Mouse (Mus musculus) midbrain, embryonic 14.5 days (tissue): ENCODE data around the gene Slc52a3. TPM values are rescaled to one million over a fixed set of nuclear protein-coding genes. Genes with fewer than 3 reads are reported as not detected.

ENCODE experiments used
- ATAC-seq: fragments of 200-750 bp; cut with Nextera tagmentation; 2 replicates; pipeline ENCODE4 v1.8.0; 2017; ENCODE audit warnings: moderate number of reproducible peaks, moderate library complexity; ENCODE audit not compliant: low FRiP score, low TSS enrichment
- DNase-seq: peaks from one replicate; pipeline ENCODE4 v3.0.0-alpha.2; 2015
- H3K27ac ChIP-seq: fragments of 300-500 bp; sonication (generic); replicated peaks from 2 replicates; pipeline ENCODE4 v1.5.1; 2014; ENCODE audit warnings: mild to moderate bottlenecking, low read depth, low read length, moderate library complexity
- H3K27me3 ChIP-seq: fragments of 300-500 bp; sonication (generic); 2 replicates; pipeline ENCODE4 v1.6.1; 2014; ENCODE audit warnings: low read length, control low read depth, mixed read lengths; ENCODE audit not compliant: control insufficient read depth, insufficient read depth
- H3K36me3 ChIP-seq: fragments of 300-500 bp; sonication (generic); 2 replicates; pipeline ENCODE4 v1.6.1; 2014; ENCODE audit warnings: low read length, control low read depth; ENCODE audit not compliant: control insufficient read depth, insufficient read depth
- H3K4me1 ChIP-seq: fragments of 300-500 bp; sonication (generic); 2 replicates; pipeline ENCODE4 v1.6.1; 2014; ENCODE audit warnings: mild to moderate bottlenecking, antibody characterized with exemption, low read length, control low read depth; ENCODE audit not compliant: control insufficient read depth, insufficient read depth
- H3K4me2 ChIP-seq: fragments of 300-500 bp; sonication (generic); 2 replicates; pipeline ENCODE4 v1.6.1; 2014; ENCODE audit warnings: mild to moderate bottlenecking, low read length, moderate library complexity
- H3K4me3 ChIP-seq: fragments of 300-500 bp; sonication (generic); replicated peaks from 2 replicates; pipeline ENCODE4 v1.5.1; 2014; ENCODE audit warnings: low read depth, low read length
- H3K9ac ChIP-seq: fragments of 300-500 bp; sonication (generic); replicated peaks from 2 replicates; pipeline ENCODE4 v1.6.1; 2014; ENCODE audit warnings: mild to moderate bottlenecking, low read length, moderate library complexity
- H3K9me3 ChIP-seq: fragments of 300-500 bp; sonication (generic); 2 replicates; pipeline ENCODE4 v1.6.1; 2016; ENCODE audit warnings: low read length, control low read depth, mixed read lengths; ENCODE audit not compliant: control insufficient read depth
- WGBS: fragments of 180-500 bp; shearing (Covaris S2); extraction: QIAGEN DNeasy Blood & Tissue Kit; methylation state at CpG from one replicate; pipeline ENCODE4 v1.1.7; 2014; 5-methylcytosine and 5-hydroxymethylcytosine counted together
- polyA plus RNA-seq: library from polyadenylated mRNA; unstranded; fragments of >200 nt; fragmentation: Nextera tagmentation; extraction: Ambion mirVana; gene quantifications from 2 replicates; pipeline ENCODE4 v1.2.1, GENCODE M21; 2014

Gene Slc52a3
- polyA plus RNA-seq, 1 experiment from 2014 or later: 0.74 TPM

DNA sequence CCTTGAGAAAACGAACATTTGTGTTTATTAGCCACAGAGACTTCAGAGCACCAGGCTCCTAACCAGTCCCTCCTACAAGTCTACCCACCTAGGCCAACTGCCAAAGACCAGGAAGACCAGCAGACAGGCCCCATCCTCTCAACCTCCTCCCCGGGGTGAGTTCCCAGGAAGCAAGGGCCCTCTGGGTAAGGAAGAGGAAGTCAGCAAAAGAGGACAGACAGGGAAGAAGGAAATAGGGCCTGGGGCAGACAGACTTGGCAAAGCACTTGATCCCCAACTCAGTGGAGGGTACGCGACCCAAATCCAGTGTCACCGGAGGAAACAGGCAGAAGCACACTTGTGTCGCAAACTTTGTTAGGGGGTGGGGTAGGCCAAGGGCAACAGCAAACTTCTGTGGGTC lies 26.9 kb upstream of the Slc52a3 start:
- no peak overlapping the region for H3K9ac ChIP-seq
- H3K27ac ChIP-seq: no peak overlapping the region
- H3K4me1 ChIP-seq: peaks cover 65% of the 10 kb centered on the region
- no peaks in the 10 kb centered on the region for H3K9me3 ChIP-seq
- H3K27me3 ChIP-seq: no peaks in the 10 kb centered on the region
- DNase-seq (peak; percentile 2), ATAC-seq (no peak)
- H3K4me3 ChIP-seq: 0 out of 2 replicates have a peak overlapping the region, but pooled peaks have one; percentile 51
- H3K4me2 ChIP-seq: peak overlapping the region; percentile 84
- no peaks in the 10 kb centered on the region for H3K36me3 ChIP-seq
- 93% methylated on average over 6 of the region's 6 CpGs for WGBS

DNA sequence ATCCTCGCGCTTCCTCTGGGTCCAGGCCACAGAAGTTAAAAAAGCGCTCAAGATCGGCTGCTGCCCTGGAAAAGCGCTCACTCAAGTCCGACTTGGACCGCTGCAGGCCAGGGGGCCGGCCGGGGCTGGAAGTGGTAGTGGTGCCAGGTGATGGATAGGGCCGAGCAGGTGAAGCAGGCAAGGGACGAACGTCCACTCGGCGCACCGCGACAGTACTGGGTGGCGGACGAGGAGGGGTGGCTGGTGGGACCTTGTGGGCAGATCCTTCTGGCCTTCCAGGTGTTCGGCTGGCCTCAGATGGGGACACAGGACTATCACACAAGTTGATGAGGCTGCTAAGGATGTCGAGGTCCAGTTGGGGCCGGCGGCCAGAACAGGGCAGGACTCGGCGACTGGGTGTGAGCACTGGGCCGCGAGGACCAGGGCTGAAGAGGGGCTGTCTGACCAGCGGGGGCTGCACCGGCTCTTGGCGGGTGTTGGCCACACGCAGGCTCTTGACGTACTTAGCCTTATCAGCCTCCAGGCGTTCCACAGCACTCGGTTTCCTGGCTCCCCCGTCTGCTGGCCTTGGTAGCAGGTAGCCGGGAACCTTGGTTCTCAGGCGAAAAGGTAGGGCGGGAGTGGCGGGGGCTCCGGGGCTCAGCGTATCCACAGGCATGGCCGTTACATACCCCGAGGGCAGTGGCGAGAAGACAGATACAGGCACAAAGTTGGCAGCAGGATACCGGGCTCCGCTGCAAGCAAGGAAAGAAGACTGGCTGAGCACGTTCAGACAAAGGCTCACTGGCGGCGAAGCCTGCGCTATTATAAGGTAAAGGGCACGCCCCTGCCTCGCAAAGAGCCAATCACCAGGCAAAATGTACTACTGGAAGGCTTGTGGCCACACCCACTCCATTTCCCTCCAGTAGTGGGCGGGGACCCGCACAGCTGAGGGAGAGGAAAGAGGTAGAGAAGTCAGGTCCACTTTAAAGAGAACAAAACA lies 25.8 kb upstream of the Slc52a3 start:
- H3K27ac ChIP-seq: peak overlapping the region; percentile 93
- peaks cover 65% of the 10 kb centered on the region for H3K4me1 ChIP-seq
- no peaks in the 10 kb centered on the region for H3K27me3 ChIP-seq
- peak overlapping the region; percentile 79 for H3K9ac ChIP-seq
- DNase-seq (peak; percentile 96), ATAC-seq (peak; percentile 90)
- no peaks in the 10 kb centered on the region for H3K36me3 ChIP-seq
- no peaks in the 10 kb centered on the region for H3K9me3 ChIP-seq
- WGBS: 39% methylated on average over 53 of the region's 53 CpGs
- peak overlapping the region; percentile 84 for H3K4me2 ChIP-seq
- peak overlapping the region; percentile 51 for H3K4me3 ChIP-seq

DNA sequence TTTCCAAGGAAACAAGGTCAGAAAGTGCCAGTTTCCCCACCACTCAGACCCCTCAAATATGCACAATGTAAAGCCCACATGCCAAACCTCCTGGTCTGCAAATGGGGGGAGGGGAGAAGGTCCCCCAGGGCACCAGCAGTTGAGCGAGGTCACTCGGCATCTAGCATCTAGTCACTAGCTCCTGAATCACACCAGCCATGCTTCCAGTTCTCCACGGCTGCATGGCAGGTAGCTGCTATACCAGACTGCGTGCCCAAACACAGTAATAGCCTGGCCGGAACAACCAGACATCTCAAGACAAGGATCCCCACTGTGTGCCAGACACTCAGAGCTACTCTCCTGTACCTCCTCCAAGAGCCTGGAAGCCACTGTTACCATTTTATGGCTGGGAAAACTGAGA lies 24.6 kb upstream of the Slc52a3 start:
- Histone ChIP-seq H3K27ac (no peak overlapping the region), H3K4me2 (no peak overlapping the region)

DNA sequence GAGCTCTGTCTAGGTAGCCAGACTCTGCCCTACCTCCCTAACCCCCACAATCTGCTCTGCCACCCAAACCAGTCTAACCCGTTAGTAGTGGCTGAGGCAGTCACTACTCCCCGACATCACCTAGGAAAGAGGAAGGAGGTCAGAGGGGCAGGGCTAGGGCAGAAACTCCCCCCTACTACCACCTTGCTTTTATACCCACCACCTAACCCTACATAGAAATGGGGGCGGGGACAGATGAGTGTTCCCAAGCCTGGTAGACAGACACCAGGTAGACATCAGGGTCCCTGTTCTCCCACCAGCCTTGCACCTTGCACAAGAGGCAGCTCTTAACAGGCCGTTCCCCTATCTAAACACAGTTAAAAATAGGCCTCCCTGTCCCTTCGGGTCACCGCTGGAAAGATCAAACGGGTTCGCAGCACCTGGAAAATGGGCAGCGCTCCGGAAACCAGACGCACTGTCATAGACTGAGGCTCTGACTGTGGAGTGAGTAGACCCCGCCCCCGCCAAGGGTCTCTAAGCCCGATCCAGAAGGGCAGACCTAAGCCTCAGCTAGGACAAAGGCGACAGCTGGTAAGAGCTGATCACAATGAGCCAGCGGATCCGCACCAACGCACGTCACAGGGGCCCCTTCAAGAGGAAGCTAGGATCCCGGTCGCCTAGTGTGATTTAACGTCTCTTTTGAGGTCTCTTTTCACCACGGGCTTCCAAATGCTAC lies 23.3 kb upstream of the Slc52a3 start:
- Histone ChIP-seq H3K9me3 (no peaks in the 10 kb centered on the region), H3K27me3 (no peaks in the 10 kb centered on the region), H3K4me3 (peak overlapping the region; percentile 30), H3K27ac (peak overlapping the region; percentile 60), H3K4me2 (peak overlapping the region; percentile 61), H3K9ac (peak overlapping the region; percentile 44), H3K4me1 (peaks cover 53% of the 10 kb centered on the region), H3K36me3 (no peaks in the 10 kb centered on the region)
- ATAC-seq: peak; percentile 66; the same call in 1 of the 2 replicates
- WGBS: 7% methylated on average over 23 of the region's 23 CpGs
- peak; percentile 80 for DNase-seq

More for the DNA sequence above, 24.6 kb upstream of the Slc52a3 start:
- 85% methylated on average over 5 of the region's 5 CpGs for WGBS
- Histone ChIP-seq H3K36me3 (no peaks in the 10 kb centered on the region), H3K9me3 (no peaks in the 10 kb centered on the region), H3K9ac (no peak overlapping the region; the same call in 1 of the 2 replicates), H3K4me3 (no peak overlapping the region), H3K4me1 (peaks cover 60% of the 10 kb centered on the region), H3K27me3 (no peaks in the 10 kb centered on the region)
- DNase-seq (no peak), ATAC-seq (no peak)

DNA sequence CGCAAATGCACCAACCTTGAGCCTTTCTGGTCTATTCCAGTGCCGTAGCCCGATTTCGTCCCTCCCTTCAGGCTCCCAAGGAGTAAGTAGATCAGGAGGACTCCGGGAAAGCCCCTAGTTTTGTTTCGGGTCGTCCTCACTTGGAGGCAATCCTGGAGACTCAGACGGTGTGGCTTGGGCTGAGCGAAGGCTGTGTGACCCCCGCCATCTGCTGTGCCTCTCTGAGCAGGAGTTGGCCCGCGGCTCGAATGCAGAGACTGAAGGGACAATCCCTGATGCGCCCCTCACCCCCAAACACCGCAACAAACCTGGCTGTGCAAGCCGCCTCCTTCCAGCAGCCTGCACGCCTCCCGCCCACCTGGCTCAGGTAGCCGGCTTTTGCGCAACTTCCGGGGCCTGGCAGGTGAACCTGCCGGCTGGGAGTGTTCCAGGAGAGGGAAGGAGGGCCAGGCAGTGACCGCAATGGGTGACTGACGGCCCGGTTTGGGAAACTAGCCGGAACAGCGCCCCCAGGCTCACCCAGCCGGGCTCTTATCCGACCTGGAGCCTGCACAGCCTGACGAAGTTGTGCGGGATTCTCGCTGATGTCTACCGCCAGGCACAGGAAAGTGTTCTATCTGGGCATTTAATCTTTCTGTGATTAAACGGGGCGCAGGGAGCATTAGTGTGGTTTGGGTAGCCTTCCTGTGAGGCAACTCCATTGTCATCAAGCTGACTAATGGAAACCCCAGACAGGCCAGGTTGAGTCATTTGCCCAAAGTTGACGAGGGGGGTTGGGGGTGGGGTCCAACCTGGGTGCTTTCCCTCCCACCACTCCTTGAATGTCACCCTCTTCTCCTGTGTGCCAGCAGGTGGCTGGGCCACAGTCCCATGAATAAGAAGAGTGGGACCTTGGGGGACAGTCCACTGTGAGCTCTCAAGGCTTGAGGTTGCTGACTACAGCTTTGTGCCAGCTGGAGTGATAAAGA lies 22.4 kb upstream of the Slc52a3 start:
- no peaks in the 10 kb centered on the region for H3K36me3 ChIP-seq
- peak overlapping the region; percentile 30 for H3K4me3 ChIP-seq
- DNase-seq (peak; percentile 63), ATAC-seq (no peak)
- no peaks in the 10 kb centered on the region for H3K9me3 ChIP-seq
- peak overlapping the region; percentile 60 for H3K27ac ChIP-seq
- peaks cover 51% of the 10 kb centered on the region for H3K4me1 ChIP-seq
- H3K9ac ChIP-seq: peak overlapping the region; percentile 44
- peak overlapping the region; percentile 61 for H3K4me2 ChIP-seq
- 4% methylated on average over 36 of the region's 36 CpGs for WGBS
- no peaks in the 10 kb centered on the region for H3K27me3 ChIP-seq

DNA sequence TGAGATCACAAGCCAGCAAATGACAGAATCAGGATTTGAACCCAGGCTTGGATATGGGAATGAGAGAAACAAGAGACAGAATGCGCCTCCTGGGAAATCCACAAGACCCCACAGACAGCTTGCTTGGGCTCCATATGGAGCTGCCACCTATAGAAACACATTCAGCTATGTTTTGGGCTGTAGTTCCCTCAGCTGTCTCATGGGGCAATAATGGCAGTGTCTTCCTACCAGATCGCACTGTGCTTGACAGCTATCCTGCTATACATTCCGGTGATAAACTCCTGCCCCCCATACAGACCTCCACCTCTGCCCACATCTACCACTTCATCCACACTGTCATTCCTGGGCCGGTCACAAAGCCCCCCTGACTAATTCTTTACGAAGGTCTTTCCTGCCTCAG lies 21.0 kb upstream of the Slc52a3 start:
- WGBS: 87% methylated on average over 5 of the region's 5 CpGs
- H3K4me3 ChIP-seq: no peak overlapping the region
- no peak overlapping the region for H3K9ac ChIP-seq
- peak; percentile 2 for DNase-seq
- H3K27me3 ChIP-seq: no peaks in the 10 kb centered on the region
- H3K4me1 ChIP-seq: peaks cover 45% of the 10 kb centered on the region
- no peak for ATAC-seq
- no peaks in the 10 kb centered on the region for H3K9me3 ChIP-seq
- no peak overlapping the region for H3K4me2 ChIP-seq
- no peaks in the 10 kb centered on the region for H3K36me3 ChIP-seq
- H3K27ac ChIP-seq: no peak overlapping the region

DNA sequence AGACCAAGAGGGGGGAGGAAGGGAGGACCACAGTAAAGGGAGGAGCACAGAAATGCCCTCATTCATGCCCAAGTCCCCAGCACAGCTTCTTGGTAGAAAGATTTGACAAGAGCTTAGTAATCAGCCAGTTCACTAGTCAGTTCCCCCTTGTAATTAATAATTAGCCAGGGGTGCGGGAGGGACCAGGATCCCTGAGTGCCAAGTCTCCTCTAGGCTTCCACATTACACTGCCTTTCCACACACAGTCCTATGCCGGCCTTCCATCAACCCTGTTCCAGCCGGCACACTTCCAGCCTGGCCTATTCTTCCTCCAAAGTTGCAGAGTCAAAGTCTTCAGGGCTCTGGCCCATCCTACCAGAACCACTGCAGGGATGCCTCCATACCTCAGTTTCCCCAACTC lies 20.2 kb upstream of the Slc52a3 start:
- Histone ChIP-seq H3K9me3 (no peaks in the 10 kb centered on the region), H3K27me3 (no peaks in the 10 kb centered on the region), H3K4me1 (peaks cover 46% of the 10 kb centered on the region), H3K27ac (no peak overlapping the region), H3K4me2 (no peak overlapping the region), H3K36me3 (no peaks in the 10 kb centered on the region), H3K4me3 (no peak overlapping the region), H3K9ac (no peak overlapping the region)
- DNase-seq (no peak), ATAC-seq (no peak)
- whole genome bisulfite sequencing: 92% methylated on average over 3 of the region's 3 CpGs
